Mouse (Mus musculus) heart, adult 2 months (tissue): ENCODE results near the gene Nrp2.

Experiments
- CTCF ChIP-seq: fragments of 200-600 bp; IDR thresholded peaks from 2 replicates; pipeline ENCODE4 v1.8.1; 2022; ENCODE audit warnings: antibody characterized with exemption, mild to moderate bottlenecking, moderate library complexity
- EP300 ChIP-seq: fragments of 200-500 bp; IDR thresholded peaks from 2 replicates; pipeline ENCODE4 v1.6.1; 2011; ENCODE audit warnings: low read depth, low read length, control low read depth; ENCODE audit not compliant: insufficient read depth
- POLR2A ChIP-seq: fragments of 200-500 bp; IDR thresholded peaks from 2 replicates; pipeline ENCODE4 v1.6.1; 2011; ENCODE audit warnings: mild to moderate bottlenecking, low read depth, low read length, control low read depth; ENCODE audit not compliant: insufficient read depth

GRCm38 (mm10) chr1:62749716-62750115 is 46.6 kb downstream of the Nrp2 start:
- no peak for TF ChIP-seq CTCF
- TF ChIP-seq POLR2A = no peak
- no peak for TF ChIP-seq EP300
